Mouse (Mus musculus) embryonic facial prominence, embryonic 10.5 days (tissue): ENCODE data around the gene Slc43a2. TPM values are rescaled to one million over a fixed set of nuclear protein-coding genes. Genes with fewer than 3 reads are reported as not detected.
A peak's percentile ranks its signal among the peaks of the same experiment; 100 is the strongest.

ENCODE experiments used
- DNase-seq: peaks from one replicate; pipeline ENCODE4 v3.0.0-alpha.2; 2017; ENCODE audit warnings: low spot score
- H3K27ac ChIP-seq: fragments of 300-500 bp; sonication (generic); replicated peaks from 2 replicates; pipeline ENCODE4 v1.5.1; 2016; ENCODE audit warnings: mild to moderate bottlenecking
- H3K27me3 ChIP-seq: fragments of 300-500 bp; sonication (generic); replicated peaks from 2 replicates; pipeline ENCODE4 v1.6.1; 2016; ENCODE audit warnings: low read depth, mild to moderate bottlenecking; ENCODE audit not compliant: poor library complexity, severe bottlenecking
- H3K36me3 ChIP-seq: fragments of 300-500 bp; sonication (generic); replicated peaks from 2 replicates; pipeline ENCODE4 v1.6.1; 2016; ENCODE audit warnings: mild to moderate bottlenecking, moderate library complexity
- H3K4me1 ChIP-seq: fragments of 300-500 bp; sonication (generic); 2 replicates; pipeline ENCODE4 v1.6.1; 2016
- H3K4me3 ChIP-seq: fragments of 300-500 bp; sonication (generic); 2 replicates; pipeline ENCODE4 v1.5.1; 2016; ENCODE audit warnings: mild to moderate bottlenecking, moderate library complexity
- H3K9me3 ChIP-seq: fragments of 300-500 bp; sonication (generic); 2 replicates; pipeline ENCODE4 v1.6.1; 2016; ENCODE audit warnings: mild to moderate bottlenecking
- WGBS: fragments of 180-500 bp; shearing (Covaris S2); methylation state at CpG from one replicate; pipeline ENCODE4 v1.1.7; 2016; 5-methylcytosine and 5-hydroxymethylcytosine counted together
- polyA plus RNA-seq: library from polyadenylated mRNA; unstranded; fragments of >200 nt; fragmentation: Nextera tagmentation; extraction: Ambion mirVana; gene quantifications from 2 replicates; pipeline ENCODE4 v1.2.1, GENCODE M21; 2016

Slc43a2 gene
- polyA plus RNA-seq, 1 experiment from 2014 or later, result 5.6 TPM

- Histone ChIP-seq H3K9me3 (0 out of 2 replicates have a peak, but pooled peaks cover 5% of the 10 kb centered on the region), H3K27me3 (no peaks in the 10 kb centered on the region), H3K36me3 (peaks cover 16% of the 10 kb centered on the region), H3K4me1 (peaks cover 18% of the 10 kb centered on the region), H3K4me3 (no peak overlapping the region), H3K27ac (no peak overlapping the region)
- 92% methylated on average over 8 of the region's 8 CpGs for WGBS
- no peak for DNase-seq
These were observed 28.5 kb downstream of the Slc43a2 start for GRCm38 (mm10) chr11:75559870-75560504.

- no peaks in the 10 kb centered on the region for H3K27me3 ChIP-seq
- H3K27ac ChIP-seq, result no peak overlapping the region
- no peak overlapping the region for H3K4me3 ChIP-seq
- H3K4me1 ChIP-seq, result peaks cover 23% of the 10 kb centered on the region
- H3K9me3 ChIP-seq, result 0 out of 2 replicates have a peak, but pooled peaks cover 5% of the 10 kb centered on the region
- no peak for DNase-seq
- peaks cover 16% of the 10 kb centered on the region for H3K36me3 ChIP-seq
- 76% methylated on average over 14 of the region's 14 CpGs for WGBS
These were observed 29.3 kb downstream of the Slc43a2 start for GRCm38 (mm10) chr11:75560530-75561409.

- 86% methylated on average over 5 of the region's 5 CpGs for WGBS
- H3K4me3 ChIP-seq, result no peak overlapping the region
- H3K36me3 ChIP-seq, result peaks cover 16% of the 10 kb centered on the region
- no peak for DNase-seq
- 0 out of 2 replicates have a peak, but pooled peaks cover 5% of the 10 kb centered on the region for H3K9me3 ChIP-seq
- H3K27me3 ChIP-seq, result no peaks in the 10 kb centered on the region
- peaks cover 29% of the 10 kb centered on the region for H3K4me1 ChIP-seq
- no peak overlapping the region for H3K27ac ChIP-seq
These were observed 29.9 kb downstream of the Slc43a2 start for GRCm38 (mm10) chr11:75561410-75561791.

- 0 out of 2 replicates have a peak, but pooled peaks cover 4% of the 10 kb centered on the region for H3K9me3 ChIP-seq
- H3K27ac ChIP-seq, result no peak overlapping the region
- no peak for DNase-seq
- peaks cover 24% of the 10 kb centered on the region for H3K4me1 ChIP-seq
- H3K36me3 ChIP-seq, result peaks cover 13% of the 10 kb centered on the region
- no peak overlapping the region for H3K4me3 ChIP-seq
- H3K27me3 ChIP-seq, result no peaks in the 10 kb centered on the region
- 85% methylated on average over 8 of the region's 8 CpGs for WGBS
These were observed 31.3 kb downstream of the Slc43a2 start for GRCm38 (mm10) chr11:75562840-75563239.

GRCm38 (mm10) chr11:75563851-75564548 is 32.5 kb downstream of the Slc43a2 start:
- Histone ChIP-seq H3K9me3 (no peaks in the 10 kb centered on the region), H3K4me3 (no peak overlapping the region), H3K27me3 (no peaks in the 10 kb centered on the region), H3K27ac (0 out of 2 replicates have a peak overlapping the region, but pooled peaks have one; percentile 44), H3K4me1 (peaks cover 28% of the 10 kb centered on the region), H3K36me3 (peaks cover 14% of the 10 kb centered on the region)
- DNase-seq, result no peak
- WGBS, result 78% methylated on average over 18 of the region's 18 CpGs

GRCm38 (mm10) chr11:75565849-75566248 is 34.4 kb downstream of the Slc43a2 start:
- peaks cover 23% of the 10 kb centered on the region for H3K36me3 ChIP-seq
- no peaks in the 10 kb centered on the region for H3K9me3 ChIP-seq
- peak overlapping the region; percentile 65; the same call in 1 of the 2 replicates for H3K27ac ChIP-seq
- WGBS, result 55% methylated on average over 2 of the region's 2 CpGs
- H3K4me3 ChIP-seq, result no peak overlapping the region
- no peak for DNase-seq
- peaks cover 28% of the 10 kb centered on the region for H3K4me1 ChIP-seq
- H3K27me3 ChIP-seq, result no peaks in the 10 kb centered on the region; the same call in 1 of the 2 replicates

GRCm38 (mm10) chr11:75566276-75567196 is 35.0 kb downstream of the Slc43a2 start:
- 83% methylated on average over 13 of the region's 13 CpGs for WGBS
- Histone ChIP-seq H3K4me3 (no peak overlapping the region), H3K4me1 (peaks cover 29% of the 10 kb centered on the region), H3K27ac (peak overlapping the region; percentile 65; the same call in 1 of the 2 replicates), H3K9me3 (no peaks in the 10 kb centered on the region), H3K27me3 (peaks cover under 1% of the 10 kb centered on the region; the same call in 1 of the 2 replicates), H3K36me3 (peaks cover 23% of the 10 kb centered on the region)
- no peak for DNase-seq

- Histone ChIP-seq H3K4me3 (no peak overlapping the region), H3K27ac (no peak overlapping the region), H3K4me1 (peaks cover 39% of the 10 kb centered on the region), H3K27me3 (peaks cover 4% of the 10 kb centered on the region), H3K9me3 (no peaks in the 10 kb centered on the region), H3K36me3 (peaks cover 23% of the 10 kb centered on the region)
- 71% methylated on average over 9 of the region's 9 CpGs for WGBS
- no peak for DNase-seq
These were observed 36.0 kb downstream of the Slc43a2 start for GRCm38 (mm10) chr11:75567346-75568114.

GRCm38 (mm10) chr11:75568115-75568511 is 36.6 kb downstream of the Slc43a2 start:
- DNase-seq, result no peak
- 81% methylated on average over 6 of the region's 6 CpGs for whole genome bisulfite sequencing

GRCm38 (mm10) chr11:75568962-75569361 is 37.5 kb downstream of the Slc43a2 start:
- WGBS, result 91% methylated on average over 12 of the region's 12 CpGs
- peaks cover 43% of the 10 kb centered on the region for H3K4me1 ChIP-seq
- no peaks in the 10 kb centered on the region for H3K9me3 ChIP-seq
- H3K27ac ChIP-seq, result no peak overlapping the region
- no peak overlapping the region for H3K4me3 ChIP-seq
- peaks cover 4% of the 10 kb centered on the region for H3K27me3 ChIP-seq
- peaks cover 14% of the 10 kb centered on the region; the same call in 1 of the 2 replicates for H3K36me3 ChIP-seq
- no peak for DNase-seq

More at GRCm38 (mm10) chr11:75568115-75568511, 36.6 kb downstream of the Slc43a2 start:
- H3K9me3 ChIP-seq, result no peaks in the 10 kb centered on the region
- H3K36me3 ChIP-seq, result peaks cover 21% of the 10 kb centered on the region
- H3K27ac ChIP-seq, result no peak overlapping the region
- peaks cover 4% of the 10 kb centered on the region for H3K27me3 ChIP-seq
- no peak overlapping the region for H3K4me3 ChIP-seq
- peaks cover 45% of the 10 kb centered on the region for H3K4me1 ChIP-seq
